Mouse (Mus musculus): ENCODE results near the gene Gpt2. TPM values are rescaled to one million over a fixed set of nuclear protein-coding genes. Genes with fewer than 3 reads are reported as not detected.
A peak's percentile ranks its signal among the peaks of the same experiment; 100 is the strongest.

Gene Gpt2
- polyA plus RNA-seq, 2 experiments: 8.7 to 13.1 TPM

- Histone ChIP-seq H3K4me3 (ENCODE audit: insufficient read depth in 1 of 2, low read depth in 2 of 2, low read length in 2 of 2) (no peak overlapping the region), H3K9me3 (ENCODE audit: control insufficient read depth, low read length) (no peaks in the 10 kb centered on the region), H3K36me3 (replicated peaks; ENCODE audit: control insufficient read depth, insufficient read depth, low read depth) (no peaks in the 10 kb centered on the region), H3K4me1 (replicated peaks; ENCODE audit: control insufficient read depth in 2 of 2, insufficient read depth in 2 of 2, low read length in 1 of 2) (peaks cover 0 to 3% of the 10 kb centered on the region in 2 experiments; a peak in 2 of 4 replicates), H3K27ac (no peak overlapping the region), H3K4me2 (ENCODE audit: low read depth) (no peak overlapping the region), H3K27me3 (ENCODE audit: control insufficient read depth, insufficient read depth, low read length) (no peaks in the 10 kb centered on the region), H3K9ac (replicated peaks) (no peak overlapping the region)
- WGBS (ENCODE audit: insufficient replicate concordance): 57% methylated on average over 4 of the region's 4 CpGs
- peak; percentile 51; the same call in 1 of the 2 replicates for ATAC-seq (ENCODE audit: insufficient read depth)
- DNase-seq (ENCODE audit: low read depth in 3 of 3, low spot score in 3 of 3): no peak
- TF ChIP-seq CTCF (IDR thresholded peaks at IDR 0.05; ENCODE audit: low read depth) (no peak), EP300 (IDR thresholded peaks at IDR 0.05; ENCODE audit: low read depth) (no peak)
Observed at GRCm38 (mm10) chr8:85506620-85507019, 14.2 kb downstream of the Gpt2 start.

- TF ChIP-seq CTCF (IDR thresholded peaks at IDR 0.05; ENCODE audit: low read depth) (peak; percentile 48), EP300 (IDR thresholded peaks at IDR 0.05; ENCODE audit: low read depth) (no peak)
- no peak overlapping the region for H3K4me3 ChIP-seq (ENCODE audit: insufficient read depth in 1 of 2, low read depth in 2 of 2, low read length in 2 of 2)
- H3K36me3 ChIP-seq (replicated peaks; ENCODE audit: control insufficient read depth, insufficient read depth, low read depth): no peaks in the 10 kb centered on the region
- no peak overlapping the region for H3K4me2 ChIP-seq (ENCODE audit: low read depth)
- peaks cover 0 to 3% of the 10 kb centered on the region in 2 experiments; a peak in 2 of 4 replicates for H3K4me1 ChIP-seq (replicated peaks; ENCODE audit: control insufficient read depth in 2 of 2, insufficient read depth in 2 of 2, low read length in 1 of 2)
- H3K9ac ChIP-seq (replicated peaks): no peak overlapping the region
- WGBS (ENCODE audit: insufficient replicate concordance): 59% methylated on average over 4 of the region's 4 CpGs
- DNase-seq (ENCODE audit: low read depth in 3 of 3, low spot score in 3 of 3) (no peak), ATAC-seq (ENCODE audit: insufficient read depth) (no peak)
- no peak overlapping the region for H3K27ac ChIP-seq
- no peaks in the 10 kb centered on the region for H3K27me3 ChIP-seq (ENCODE audit: control insufficient read depth, insufficient read depth, low read length)
- H3K9me3 ChIP-seq (ENCODE audit: control insufficient read depth, low read length): no peaks in the 10 kb centered on the region
Observed at GRCm38 (mm10) chr8:85508661-85509060, 16.3 kb downstream of the Gpt2 start.

- 72% methylated on average over 8 of the region's 8 CpGs for WGBS (ENCODE audit: insufficient replicate concordance)
- TF ChIP-seq CTCF (IDR thresholded peaks at IDR 0.05; ENCODE audit: low read depth): no peak
- TF ChIP-seq EP300 (IDR thresholded peaks at IDR 0.05; ENCODE audit: low read depth): no peak
- DNase-seq (ENCODE audit: low read depth in 3 of 3, low spot score in 3 of 3): no peak
- no peak overlapping the region for H3K4me2 ChIP-seq (ENCODE audit: low read depth)
- no peaks in the 10 kb centered on the region for H3K4me1 ChIP-seq (replicated peaks; ENCODE audit: control insufficient read depth in 2 of 2, insufficient read depth in 2 of 2, low read length in 1 of 2)
- no peaks in the 10 kb centered on the region for H3K9me3 ChIP-seq (ENCODE audit: control insufficient read depth, low read length)
- no peaks in the 10 kb centered on the region for H3K36me3 ChIP-seq (replicated peaks; ENCODE audit: control insufficient read depth, insufficient read depth, low read depth)
- H3K27ac ChIP-seq: no peak overlapping the region
- no peak overlapping the region for H3K4me3 ChIP-seq (ENCODE audit: insufficient read depth in 1 of 2, low read depth in 2 of 2, low read length in 2 of 2)
- H3K27me3 ChIP-seq (ENCODE audit: control insufficient read depth, insufficient read depth, low read length): no peaks in the 10 kb centered on the region
- no peak overlapping the region for H3K9ac ChIP-seq (replicated peaks)
- no peak for ATAC-seq (ENCODE audit: insufficient read depth)
Observed at GRCm38 (mm10) chr8:85512234-85512633, 19.9 kb downstream of the Gpt2 start.

GRCm38 (mm10) chr8:85513283-85513682 lies 20.9 kb downstream of the Gpt2 start:
- no peaks in the 10 kb centered on the region for H3K4me1 ChIP-seq (replicated peaks; ENCODE audit: control insufficient read depth in 2 of 2, insufficient read depth in 2 of 2, low read length in 1 of 2)
- H3K27ac ChIP-seq: no peak overlapping the region
- H3K27me3 ChIP-seq (ENCODE audit: control insufficient read depth, insufficient read depth, low read length): no peaks in the 10 kb centered on the region
- H3K36me3 ChIP-seq (replicated peaks; ENCODE audit: control insufficient read depth, insufficient read depth, low read depth): no peaks in the 10 kb centered on the region
- DNase-seq (ENCODE audit: low read depth in 3 of 3, low spot score in 3 of 3): no peak
- no peak overlapping the region for H3K9ac ChIP-seq (replicated peaks)
- no peak overlapping the region for H3K4me3 ChIP-seq (ENCODE audit: insufficient read depth in 1 of 2, low read depth in 2 of 2, low read length in 2 of 2)
- TF ChIP-seq CTCF (IDR thresholded peaks at IDR 0.05; ENCODE audit: low read depth) (no peak), EP300 (IDR thresholded peaks at IDR 0.05; ENCODE audit: low read depth) (no peak)
- no peak for ATAC-seq (ENCODE audit: insufficient read depth)
- WGBS (ENCODE audit: insufficient replicate concordance): 63% methylated on average over 4 of the region's 4 CpGs
- no peak overlapping the region for H3K4me2 ChIP-seq (ENCODE audit: low read depth)
- H3K9me3 ChIP-seq (ENCODE audit: control insufficient read depth, low read length): no peaks in the 10 kb centered on the region

- Histone ChIP-seq H3K4me3 (ENCODE audit: insufficient read depth in 1 of 2, low read depth in 2 of 2, low read length in 2 of 2) (no peak overlapping the region), H3K4me2 (ENCODE audit: low read depth) (no peak overlapping the region), H3K27me3 (ENCODE audit: control insufficient read depth, insufficient read depth, low read length) (no peaks in the 10 kb centered on the region), H3K27ac (no peak overlapping the region), H3K4me1 (replicated peaks; ENCODE audit: control insufficient read depth in 2 of 2, insufficient read depth in 2 of 2, low read length in 1 of 2) (no peaks in the 10 kb centered on the region), H3K9me3 (ENCODE audit: control insufficient read depth, low read length) (no peaks in the 10 kb centered on the region), H3K9ac (replicated peaks) (no peak overlapping the region), H3K36me3 (replicated peaks; ENCODE audit: control insufficient read depth, insufficient read depth, low read depth) (no peaks in the 10 kb centered on the region)
- WGBS (ENCODE audit: insufficient replicate concordance): 49% methylated on average over 7 of the region's 7 CpGs
- TF ChIP-seq CTCF (IDR thresholded peaks at IDR 0.05; ENCODE audit: low read depth): no peak
- no peak for TF ChIP-seq EP300 (IDR thresholded peaks at IDR 0.05; ENCODE audit: low read depth)
- ATAC-seq (ENCODE audit: insufficient read depth) (no peak), DNase-seq (ENCODE audit: low read depth in 3 of 3, low spot score in 3 of 3) (no peak)
Observed at GRCm38 (mm10) chr8:85515391-85515790, 23.0 kb downstream of the Gpt2 start.

All from liver, embryonic 14.5 days (tissue).